Mouse (Mus musculus) liver, embryonic 12.5 days (tissue): ENCODE measurements around the gene Cntrob. TPM values are rescaled to one million over a fixed set of nuclear protein-coding genes. Genes with fewer than 3 reads are reported as not detected.
"Not testable (repeated sequence)": the region's sequence is repeated elsewhere in the genome, so short reads cannot be mapped to it uniquely, and the experiment has no call there.

Source experiments
- ATAC-seq: fragments of 200-750 bp; cut with Nextera tagmentation; 2 replicates; pipeline ENCODE4 v1.8.0; 2017; ENCODE audit warnings: moderate number of reproducible peaks, mild to moderate bottlenecking, moderate library complexity
- H3K27ac ChIP-seq: fragments of 300-500 bp; sonication (generic); 2 replicates; pipeline ENCODE4 v1.5.1; 2016; ENCODE audit warnings: mild to moderate bottlenecking
- H3K27me3 ChIP-seq: fragments of 300-500 bp; sonication (generic); replicated peaks from 2 replicates; pipeline ENCODE4 v1.6.1; 2016; ENCODE audit warnings: mild to moderate bottlenecking, moderate library complexity
- H3K36me3 ChIP-seq: fragments of 300-500 bp; sonication (generic); 2 replicates; pipeline ENCODE4 v1.6.1; 2016; ENCODE audit warnings: mild to moderate bottlenecking, moderate library complexity
- H3K4me1 ChIP-seq: fragments of 300-500 bp; sonication (generic); 2 replicates; pipeline ENCODE4 v1.6.1; 2016
- H3K4me2 ChIP-seq: fragments of 300-500 bp; sonication (generic); 2 replicates; pipeline ENCODE4 v1.6.1; 2016; ENCODE audit warnings: mild to moderate bottlenecking, moderate library complexity
- H3K4me3 ChIP-seq: fragments of 300-500 bp; sonication (generic); 2 replicates; pipeline ENCODE4 v1.5.1; 2016; ENCODE audit warnings: mild to moderate bottlenecking, moderate library complexity
- H3K9ac ChIP-seq: fragments of 300-500 bp; sonication (generic); 2 replicates; pipeline ENCODE4 v1.6.1; 2016; ENCODE audit warnings: mild to moderate bottlenecking, moderate library complexity
- H3K9me3 ChIP-seq: fragments of 300-500 bp; sonication (generic); replicated peaks from 2 replicates; pipeline ENCODE4 v1.6.1; 2016; ENCODE audit warnings: mild to moderate bottlenecking, moderate library complexity
- WGBS: fragments of 180-500 bp; shearing (Covaris S2); methylation state at CpG from one replicate; pipeline ENCODE4 v1.1.7; 2016; ENCODE audit not compliant: insufficient replicate concordance; 5-methylcytosine and 5-hydroxymethylcytosine counted together
- polyA plus RNA-seq: library from polyadenylated mRNA; unstranded; fragments of >200 nt; fragmentation: Nextera tagmentation; extraction: Ambion mirVana; gene quantifications from 2 replicates; pipeline ENCODE4 v1.2.1, GENCODE M21; 2016

Cntrob gene
- polyA plus RNA-seq, 1 experiment from 2014 or later = 13.9 TPM

- Histone ChIP-seq H3K36me3 (peaks cover 31% of the 10 kb centered on the region), H3K4me3 (peak overlapping the region; percentile 77), H3K9ac (peak overlapping the region; percentile 92), H3K27ac (peak overlapping the region; percentile 87), H3K9me3 (no peaks in the 10 kb centered on the region), H3K4me1 (peaks cover 56% of the 10 kb centered on the region), H3K27me3 (peaks cover 16% of the 10 kb centered on the region), H3K4me2 (peak overlapping the region; percentile 88)
- no peak for ATAC-seq
- 34% methylated on average over 18 of the region's 18 CpGs for WGBS
These were observed 693 bp downstream of the Cntrob start for GRCm38 (mm10) chr11:69322693-69323471.

- peaks cover 34% of the 10 kb centered on the region for H3K36me3 ChIP-seq
- peak overlapping the region; percentile 88 for H3K4me2 ChIP-seq
- peaks cover 8% of the 10 kb centered on the region for H3K27me3 ChIP-seq
- peak overlapping the region; percentile 92 for H3K9ac ChIP-seq
- H3K9me3 ChIP-seq = no peaks in the 10 kb centered on the region
- no peak for ATAC-seq
- 80% methylated on average over 6 of the region's 6 CpGs for WGBS
- peaks cover 49% of the 10 kb centered on the region for H3K4me1 ChIP-seq
- peak overlapping the region; percentile 77 for H3K4me3 ChIP-seq
- H3K27ac ChIP-seq = 0 out of 2 replicates have a peak overlapping the region, but pooled peaks have one; percentile 12
These were observed 1.6 kb downstream of the Cntrob start for GRCm38 (mm10) chr11:69322010-69322409.

- Histone ChIP-seq H3K4me2 (peak overlapping the region; percentile 88; the same call in 1 of the 2 replicates), H3K27ac (0 out of 2 replicates have a peak overlapping the region, but pooled peaks have one; percentile 12), H3K9me3 (no peaks in the 10 kb centered on the region), H3K36me3 (peaks cover 34% of the 10 kb centered on the region), H3K4me3 (no peak overlapping the region), H3K9ac (peak overlapping the region; percentile 92; the same call in 1 of the 2 replicates), H3K27me3 (peaks cover 3% of the 10 kb centered on the region), H3K4me1 (peaks cover 44% of the 10 kb centered on the region)
- ATAC-seq = no peak
- 95% methylated on average over 6 of the region's 6 CpGs for WGBS
These were observed 2.0 kb downstream of the Cntrob start for GRCm38 (mm10) chr11:69321580-69321979.

GRCm38 (mm10) chr11:69318000-69318399 is 5.6 kb downstream of the Cntrob start:
- not testable (repeated sequence) for H3K27me3 ChIP-seq, H3K27ac ChIP-seq, ATAC-seq, H3K4me3 ChIP-seq, H3K4me2 ChIP-seq, H3K9me3 ChIP-seq, H3K9ac ChIP-seq
- WGBS = 66% methylated on average over 3 of the region's 3 CpGs
- Histone ChIP-seq H3K4me1 (peaks cover 19% of the 10 kb centered on the region), H3K36me3 (peaks cover 57% of the 10 kb centered on the region)

GRCm38 (mm10) chr11:69316361-69316760 is 7.2 kb downstream of the Cntrob start:
- Histone ChIP-seq H3K27me3 (no peaks in the 10 kb centered on the region), H3K9ac (no peak overlapping the region), H3K4me1 (0 out of 2 replicates have a peak, but pooled peaks cover 5% of the 10 kb centered on the region), H3K36me3 (peaks cover 63% of the 10 kb centered on the region), H3K4me3 (no peak overlapping the region), H3K4me2 (no peak overlapping the region), H3K27ac (no peak overlapping the region), H3K9me3 (no peaks in the 10 kb centered on the region)
- no peak for ATAC-seq
- 91% methylated on average over 6 of the region's 6 CpGs for WGBS

GRCm38 (mm10) chr11:69311266-69311665 is 12.3 kb downstream of the Cntrob start:
- Histone ChIP-seq H3K9ac (no peak overlapping the region), H3K27ac (no peak overlapping the region), H3K36me3 (peaks cover 80% of the 10 kb centered on the region), H3K27me3 (no peaks in the 10 kb centered on the region), H3K4me2 (no peak overlapping the region), H3K9me3 (no peaks in the 10 kb centered on the region), H3K4me3 (no peak overlapping the region), H3K4me1 (peaks cover 6% of the 10 kb centered on the region; the same call in 1 of the 2 replicates)
- no peak for ATAC-seq
- 78% methylated on average over 7 of the region's 7 CpGs for WGBS

GRCm38 (mm10) chr11:69306039-69306438 is 17.5 kb downstream of the Cntrob start:
- Histone ChIP-seq H3K4me3 (no peak overlapping the region), H3K36me3 (peaks cover 94% of the 10 kb centered on the region), H3K9ac (no peak overlapping the region), H3K27ac (no peak overlapping the region), H3K9me3 (no peaks in the 10 kb centered on the region), H3K4me1 (peaks cover 7% of the 10 kb centered on the region; the same call in 1 of the 2 replicates), H3K4me2 (no peak overlapping the region), H3K27me3 (no peaks in the 10 kb centered on the region)
- no peak for ATAC-seq
- WGBS = 71% methylated on average over 2 of the region's 2 CpGs

- Histone ChIP-seq H3K36me3 (peaks cover 93% of the 10 kb centered on the region), H3K4me1 (peaks cover 7% of the 10 kb centered on the region; the same call in 1 of the 2 replicates), H3K4me3 (no peak overlapping the region), H3K9ac (no peak overlapping the region), H3K27me3 (no peaks in the 10 kb centered on the region), H3K9me3 (no peaks in the 10 kb centered on the region), H3K4me2 (no peak overlapping the region), H3K27ac (no peak overlapping the region)
- ATAC-seq = no peak
- WGBS = 80% methylated on average over 9 of the region's 9 CpGs
These were observed 18.3 kb downstream of the Cntrob start for GRCm38 (mm10) chr11:69305291-69305690.

- Histone ChIP-seq H3K36me3 (peaks cover 89% of the 10 kb centered on the region), H3K4me1 (peaks cover 7% of the 10 kb centered on the region; the same call in 1 of the 2 replicates), H3K4me3 (no peak overlapping the region), H3K27ac (no peak overlapping the region), H3K4me2 (no peak overlapping the region), H3K27me3 (no peaks in the 10 kb centered on the region), H3K9me3 (no peaks in the 10 kb centered on the region), H3K9ac (peak overlapping the region; percentile 12; the same call in 1 of the 2 replicates)
- ATAC-seq = no peak
- 69% methylated on average over 7 of the region's 7 CpGs for WGBS
These were observed 20.8 kb downstream of the Cntrob start for GRCm38 (mm10) chr11:69302817-69303216.

- no peaks in the 10 kb centered on the region for H3K9me3 ChIP-seq
- 0 out of 2 replicates have a peak, but pooled peaks cover 6% of the 10 kb centered on the region for H3K4me1 ChIP-seq
- no peak overlapping the region for H3K4me2 ChIP-seq
- no peaks in the 10 kb centered on the region for H3K27me3 ChIP-seq
- no peak for ATAC-seq
- H3K27ac ChIP-seq = no peak overlapping the region
- H3K9ac ChIP-seq = no peak overlapping the region
- peaks cover 51% of the 10 kb centered on the region for H3K36me3 ChIP-seq
- H3K4me3 ChIP-seq = no peak overlapping the region
- WGBS = 69% methylated on average over 7 of the region's 7 CpGs
These were observed 25.3 kb downstream of the Cntrob start for GRCm38 (mm10) chr11:69298231-69298630.

- Histone ChIP-seq H3K36me3 (peaks cover 46% of the 10 kb centered on the region), H3K27me3 (no peaks in the 10 kb centered on the region), H3K4me1 (0 out of 2 replicates have a peak, but pooled peaks cover 6% of the 10 kb centered on the region), H3K27ac (no peak overlapping the region), H3K9ac (no peak overlapping the region), H3K4me2 (no peak overlapping the region), H3K9me3 (no peaks in the 10 kb centered on the region), H3K4me3 (no peak overlapping the region)
- no peak for ATAC-seq
- 79% methylated on average over 2 of the region's 2 CpGs for WGBS
These were observed 25.8 kb downstream of the Cntrob start for GRCm38 (mm10) chr11:69297799-69298198.

GRCm38 (mm10) chr11:69295286-69295685 is 28.3 kb downstream of the Cntrob start:
- Histone ChIP-seq H3K27ac (no peak overlapping the region), H3K9ac (no peak overlapping the region), H3K36me3 (peaks cover 27% of the 10 kb centered on the region), H3K4me3 (no peak overlapping the region), H3K4me2 (no peak overlapping the region), H3K4me1 (0 out of 2 replicates have a peak, but pooled peaks cover 6% of the 10 kb centered on the region), H3K27me3 (no peaks in the 10 kb centered on the region), H3K9me3 (no peaks in the 10 kb centered on the region)
- 63% methylated on average over 3 of the region's 3 CpGs for WGBS
- ATAC-seq = no peak
